Mouse (Mus musculus) liver, embryonic 14.5 days (tissue): ENCODE measurements around the gene Spryd4.

Experiments
- CTCF ChIP-seq: IDR thresholded peaks from 2 replicates; pipeline ENCODE4 v1.5.1; 2016; ENCODE audit warnings: antibody characterized with exemption, low read depth, control low read depth
- EP300 ChIP-seq: IDR thresholded peaks from 2 replicates; pipeline ENCODE4 v1.6.1; 2016; ENCODE audit warnings: antibody characterized with exemption, low read depth

- TF ChIP-seq EP300 (no peak), CTCF (no peak)
Observed at GRCm38 (mm10) chr10:128193113-128193512, 18.5 kb downstream of the Spryd4 start.
